Mouse (Mus musculus) thymus, postnatal 36 days (tissue): ENCODE results near the gene Ostm1.

Source experiments
- DNase-seq, 2 experiments: peaks; one replicate each; pipeline ENCODE4 v3.0.0; 2022; ENCODE audit warnings: mixed read lengths in 2 of 2

Ostm1 gene

GRCm38 (mm10) chr10:42583157-42583872 is at the start of gene Ostm1, which contains the start of gene Nr2e1:
TSS of gene Ostm1 (plus strand) at chr10:42583822.
TSS of gene Nr2e1 (minus strand) at chr10:42583632.
- no peak for DNase-seq

- no peak for DNase-seq
Measured at GRCm38 (mm10) chr10:42533836-42534453, 49.7 kb upstream of the Ostm1 start.

- no peak for DNase-seq
Measured at GRCm38 (mm10) chr10:42537571-42538316, 45.9 kb upstream of the Ostm1 start.

GRCm38 (mm10) chr10:42545707-42546503 is 37.7 kb upstream of the Ostm1 start:
- DNase-seq, result no peak

GRCm38 (mm10) chr10:42546507-42546906 is 37.1 kb upstream of the Ostm1 start:
- no peak for DNase-seq

GRCm38 (mm10) chr10:42559581-42560200 is 23.9 kb upstream of the Ostm1 start:
- no peak for DNase-seq

GRCm38 (mm10) chr10:42562272-42562671 is 21.4 kb upstream of the Ostm1 start:
- no peak for DNase-seq

- no peak for DNase-seq
Measured at GRCm38 (mm10) chr10:42572567-42572966, 11.1 kb upstream of the Ostm1 start.

- no peak for DNase-seq
Measured at GRCm38 (mm10) chr10:42572971-42573370, 10.7 kb upstream of the Ostm1 start.

GRCm38 (mm10) chr10:42574639-42575038 is 9.0 kb upstream of the Ostm1 start:
- DNase-seq, result no peak

- no peak for DNase-seq
Measured at GRCm38 (mm10) chr10:42577525-42578280, 5.9 kb upstream of the Ostm1 start.

- no peak for DNase-seq
Measured at GRCm38 (mm10) chr10:42578281-42578675, 5.3 kb upstream of the Ostm1 start.

GRCm38 (mm10) chr10:42578698-42579474 is 4.7 kb upstream of the Ostm1 start:
- no peak for DNase-seq

GRCm38 (mm10) chr10:42579475-42580130 is 4.0 kb upstream of the Ostm1 start:
- no peak for DNase-seq

- no peak for DNase-seq
Measured at GRCm38 (mm10) chr10:42580131-42580950, 3.3 kb upstream of the Ostm1 start.

- DNase-seq, result no peak
Measured at GRCm38 (mm10) chr10:42580951-42581277, 2.7 kb upstream of the Ostm1 start.

GRCm38 (mm10) chr10:42581694-42582565 is 1.7 kb upstream of the Ostm1 start:
- DNase-seq, result no peak

GRCm38 (mm10) chr10:42582566-42583110 is 984 bp upstream of the Ostm1 start:
- no peak for DNase-seq
